Mouse (Mus musculus): ENCODE measurements at regions not wholly inside any gene's neighbourhood (a gene's known extent, or its start where the extent isn't known, plus 50 kb on each side); places are given as distances from the start of the nearest gene placed in this dataset.

- no peak for TF ChIP-seq POLR2A (IDR thresholded peaks at IDR 0.05; ENCODE audit: low read depth, low read length)
- TF ChIP-seq CTCF (IDR thresholded peaks at IDR 0.05; ENCODE audit: borderline replicate concordance, insufficient read depth, low read length): no peak
Observed at GRCm38 (mm10) chr1:77943633-77944326, 253.2 kb downstream of the Pax3 start.
